Mouse (Mus musculus): Measurements from ENCODE around the gene Cnst. TPM values are rescaled to one million over a fixed set of nuclear protein-coding genes. Genes with fewer than 3 reads are reported as not detected.

Gene Cnst
- polyA plus RNA-seq, 1 experiment from 2014 or later = 18.0 TPM

GRCm38 (mm10) chr1:179582021-179582433, 35.9 kb downstream of the Cnst start:
- Histone ChIP-seq H3K4me3 (no peak overlapping the region), H3K4me1 (no peaks in the 10 kb centered on the region), H3K36me3 (no peaks in the 10 kb centered on the region), H3K27me3 (no peaks in the 10 kb centered on the region), H3K27ac (no peak overlapping the region), H3K9me3 (no peaks in the 10 kb centered on the region), H3K4me2 (no peak overlapping the region), H3K9ac (no peak overlapping the region)
- no peak for ATAC-seq (ENCODE audit: borderline replicate concordance, extremely low read depth, low FRiP score, low TSS enrichment)
- WGBS = 46% methylated on average over 6 of the region's 6 CpGs

GRCm38 (mm10) chr1:179583090-179583489, 36.9 kb downstream of the Cnst start:
- H3K9ac ChIP-seq = no peak overlapping the region
- no peaks in the 10 kb centered on the region for H3K9me3 ChIP-seq
- 84% methylated on average over 3 of the region's 3 CpGs for WGBS
- ATAC-seq (ENCODE audit: borderline replicate concordance, extremely low read depth, low FRiP score, low TSS enrichment) = no peak
- no peak overlapping the region for H3K4me3 ChIP-seq
- H3K4me1 ChIP-seq = peaks cover under 1% of the 10 kb centered on the region; the same call in 1 of the 2 replicates
- no peaks in the 10 kb centered on the region for H3K36me3 ChIP-seq
- H3K27ac ChIP-seq = no peak overlapping the region
- no peaks in the 10 kb centered on the region for H3K27me3 ChIP-seq
- no peak overlapping the region for H3K4me2 ChIP-seq

GRCm38 (mm10) chr1:179584220-179584619, 38.0 kb downstream of the Cnst start:
- Histone ChIP-seq H3K4me2 (no peak overlapping the region), H3K9me3 (no peaks in the 10 kb centered on the region), H3K27me3 (no peaks in the 10 kb centered on the region), H3K9ac (no peak overlapping the region), H3K4me3 (no peak overlapping the region), H3K36me3 (no peaks in the 10 kb centered on the region), H3K27ac (no peak overlapping the region), H3K4me1 (peaks cover 2% of the 10 kb centered on the region; the same call in 1 of the 2 replicates)
- 84% methylated on average over 4 of the region's 4 CpGs for WGBS
- ATAC-seq (ENCODE audit: borderline replicate concordance, extremely low read depth, low FRiP score, low TSS enrichment) = no peak

GRCm38 (mm10) chr1:179585646-179586045, 39.5 kb downstream of the Cnst start:
- Histone ChIP-seq H3K36me3 (no peaks in the 10 kb centered on the region), H3K27ac (no peak overlapping the region), H3K4me3 (no peak overlapping the region), H3K27me3 (no peaks in the 10 kb centered on the region), H3K9ac (no peak overlapping the region), H3K4me2 (no peak overlapping the region), H3K4me1 (peaks cover 2% of the 10 kb centered on the region; the same call in 1 of the 2 replicates), H3K9me3 (no peaks in the 10 kb centered on the region)
- WGBS = 87% methylated on average over 9 of the region's 9 CpGs
- peak; percentile 27; the same call in 1 of the 2 replicates for ATAC-seq (ENCODE audit: borderline replicate concordance, extremely low read depth, low FRiP score, low TSS enrichment)

- no peak overlapping the region for H3K27ac ChIP-seq
- peaks cover 2% of the 10 kb centered on the region; the same call in 1 of the 2 replicates for H3K4me1 ChIP-seq
- ATAC-seq (ENCODE audit: borderline replicate concordance, extremely low read depth, low FRiP score, low TSS enrichment) = no peak
- H3K9ac ChIP-seq = no peak overlapping the region
- H3K27me3 ChIP-seq = no peaks in the 10 kb centered on the region
- 64% methylated on average over 3 of the region's 3 CpGs for WGBS
- H3K4me3 ChIP-seq = no peak overlapping the region
- H3K36me3 ChIP-seq = no peaks in the 10 kb centered on the region
- H3K4me2 ChIP-seq = no peak overlapping the region
- no peaks in the 10 kb centered on the region for H3K9me3 ChIP-seq
Observed at GRCm38 (mm10) chr1:179586430-179587095, 40.4 kb downstream of the Cnst start.

- Histone ChIP-seq H3K27me3 (no peaks in the 10 kb centered on the region), H3K9me3 (no peaks in the 10 kb centered on the region), H3K27ac (no peak overlapping the region), H3K36me3 (no peaks in the 10 kb centered on the region), H3K4me3 (no peak overlapping the region), H3K4me2 (no peak overlapping the region), H3K4me1 (peaks cover 2% of the 10 kb centered on the region; the same call in 1 of the 2 replicates), H3K9ac (no peak overlapping the region)
- whole genome bisulfite sequencing = 70% methylated on average over 4 of the region's 4 CpGs
- ATAC-seq (ENCODE audit: borderline replicate concordance, extremely low read depth, low FRiP score, low TSS enrichment) = no peak
Observed at GRCm38 (mm10) chr1:179588230-179588629, 42.1 kb downstream of the Cnst start.

- WGBS = 75% methylated on average over 12 of the region's 12 CpGs
- H3K4me1 ChIP-seq = peaks cover 2% of the 10 kb centered on the region; the same call in 1 of the 2 replicates
- no peak for ATAC-seq (ENCODE audit: borderline replicate concordance, extremely low read depth, low FRiP score, low TSS enrichment)
Observed at GRCm38 (mm10) chr1:179591639-179592038, 45.5 kb downstream of the Cnst start.

GRCm38 (mm10) chr1:179592143-179592542, 46.0 kb downstream of the Cnst start:
- H3K9me3 ChIP-seq = no peaks in the 10 kb centered on the region
- no peak overlapping the region for H3K9ac ChIP-seq
- no peak overlapping the region for H3K4me3 ChIP-seq
- no peak overlapping the region for H3K27ac ChIP-seq
- WGBS = 90% methylated on average over 2 of the region's 2 CpGs
- ATAC-seq (ENCODE audit: borderline replicate concordance, extremely low read depth, low FRiP score, low TSS enrichment) = no peak
- H3K27me3 ChIP-seq = no peaks in the 10 kb centered on the region
- no peak overlapping the region for H3K4me2 ChIP-seq
- H3K36me3 ChIP-seq = no peaks in the 10 kb centered on the region
- peaks cover 2% of the 10 kb centered on the region; the same call in 1 of the 2 replicates for H3K4me1 ChIP-seq

More at GRCm38 (mm10) chr1:179591639-179592038, 45.5 kb downstream of the Cnst start:
- Histone ChIP-seq H3K4me3 (no peak overlapping the region), H3K27me3 (no peaks in the 10 kb centered on the region), H3K9me3 (no peaks in the 10 kb centered on the region), H3K4me2 (no peak overlapping the region), H3K27ac (no peak overlapping the region), H3K9ac (no peak overlapping the region), H3K36me3 (no peaks in the 10 kb centered on the region)

GRCm38 (mm10) chr1:179592972-179593371, 46.8 kb downstream of the Cnst start:
- no peaks in the 10 kb centered on the region for H3K27me3 ChIP-seq
- no peak overlapping the region for H3K27ac ChIP-seq
- no peaks in the 10 kb centered on the region for H3K9me3 ChIP-seq
- peaks cover 2% of the 10 kb centered on the region; the same call in 1 of the 2 replicates for H3K4me1 ChIP-seq
- ATAC-seq (ENCODE audit: borderline replicate concordance, extremely low read depth, low FRiP score, low TSS enrichment) = no peak
- H3K4me2 ChIP-seq = no peak overlapping the region
- no peaks in the 10 kb centered on the region for H3K36me3 ChIP-seq
- H3K9ac ChIP-seq = no peak overlapping the region
- 78% methylated on average over 7 of the region's 7 CpGs for WGBS
- no peak overlapping the region for H3K4me3 ChIP-seq

GRCm38 (mm10) chr1:179598386-179598785, 52.2 kb downstream of the Cnst start:
- no peak overlapping the region for H3K4me3 ChIP-seq
- no peak overlapping the region for H3K9ac ChIP-seq
- no peaks in the 10 kb centered on the region for H3K4me1 ChIP-seq
- no peak overlapping the region for H3K4me2 ChIP-seq
- no peaks in the 10 kb centered on the region for H3K36me3 ChIP-seq
- no peaks in the 10 kb centered on the region for H3K9me3 ChIP-seq
- ATAC-seq (ENCODE audit: borderline replicate concordance, extremely low read depth, low FRiP score, low TSS enrichment) = no peak
- H3K27me3 ChIP-seq = no peaks in the 10 kb centered on the region
- 90% methylated on average over 6 of the region's 6 CpGs for WGBS
- H3K27ac ChIP-seq = no peak overlapping the region

GRCm38 (mm10) chr1:179604526-179604925, 58.4 kb downstream of the Cnst start:
- H3K4me2 ChIP-seq = no peak overlapping the region
- H3K9ac ChIP-seq = no peak overlapping the region
- 60% methylated on average over 3 of the region's 3 CpGs for WGBS
- no peaks in the 10 kb centered on the region for H3K27me3 ChIP-seq
- no peaks in the 10 kb centered on the region for H3K9me3 ChIP-seq
- H3K4me3 ChIP-seq = no peak overlapping the region
- H3K36me3 ChIP-seq = no peaks in the 10 kb centered on the region
- H3K4me1 ChIP-seq = no peaks in the 10 kb centered on the region
- no peak overlapping the region for H3K27ac ChIP-seq
- ATAC-seq (ENCODE audit: borderline replicate concordance, extremely low read depth, low FRiP score, low TSS enrichment) = no peak

GRCm38 (mm10) chr1:179606004-179606723, 60.0 kb downstream of the Cnst start:
- H3K36me3 ChIP-seq = peaks cover 11% of the 10 kb centered on the region; the same call in 1 of the 2 replicates
- ATAC-seq (ENCODE audit: borderline replicate concordance, extremely low read depth, low FRiP score, low TSS enrichment) = no peak
- no peaks in the 10 kb centered on the region for H3K9me3 ChIP-seq
- no peak overlapping the region for H3K9ac ChIP-seq
- no peak overlapping the region for H3K4me2 ChIP-seq
- WGBS = 82% methylated on average over 9 of the region's 9 CpGs
- H3K27ac ChIP-seq = no peak overlapping the region
- H3K27me3 ChIP-seq = no peaks in the 10 kb centered on the region
- H3K4me3 ChIP-seq = no peak overlapping the region
- no peaks in the 10 kb centered on the region for H3K4me1 ChIP-seq
